Mouse (Mus musculus) limb, embryonic 14.5 days (tissue): ENCODE measurements around the gene Fam222a. TPM values are rescaled to one million over a fixed set of nuclear protein-coding genes. Genes with fewer than 3 reads are reported as not detected.
A peak's percentile ranks its signal among the peaks of the same experiment; 100 is the strongest.

ENCODE experiments used
- ATAC-seq: fragments of 200-750 bp; cut with Nextera tagmentation; 2 replicates; pipeline ENCODE4 v1.8.0; 2017; ENCODE audit warnings: low read depth, moderate number of reproducible peaks, moderate TSS enrichment; ENCODE audit not compliant: low FRiP score
- DNase-seq: peaks from one replicate; pipeline ENCODE4 v3.0.0-alpha.2; 2015; ENCODE audit warnings: low spot score
- H3K27ac ChIP-seq: fragments of 300-500 bp; sonication (generic); replicated peaks from 2 replicates; pipeline ENCODE4 v1.5.1; 2014; ENCODE audit warnings: low read depth, mild to moderate bottlenecking, low read length, moderate library complexity, mixed read lengths
- H3K27me3 ChIP-seq: fragments of 300-500 bp; sonication (generic); 2 replicates; pipeline ENCODE4 v1.6.1; 2014; ENCODE audit warnings: low read length, mixed read lengths; ENCODE audit not compliant: control insufficient read depth, insufficient read depth
- H3K36me3 ChIP-seq: fragments of 300-500 bp; sonication (generic); 2 replicates; pipeline ENCODE4 v1.6.1; 2014; ENCODE audit warnings: mild to moderate bottlenecking, low read length, moderate library complexity, mixed read lengths; ENCODE audit not compliant: control insufficient read depth, insufficient read depth
- H3K4me1 ChIP-seq: fragments of 300-500 bp; sonication (generic); 2 replicates; pipeline ENCODE4 v1.6.1; 2014; ENCODE audit warnings: antibody characterized with exemption, low read length, mixed read lengths; ENCODE audit not compliant: control insufficient read depth, insufficient read depth
- H3K4me2 ChIP-seq: fragments of 300-500 bp; sonication (generic); replicated peaks from 2 replicates; pipeline ENCODE4 v1.6.1; 2014; ENCODE audit warnings: low read depth, mild to moderate bottlenecking, low read length, moderate library complexity; ENCODE audit not compliant: severe bottlenecking
- H3K4me3 ChIP-seq: fragments of 300-500 bp; sonication (generic); replicated peaks from 2 replicates; pipeline ENCODE4 v1.5.1; 2014; ENCODE audit warnings: low read length
- H3K9ac ChIP-seq: fragments of 300-500 bp; sonication (generic); 2 replicates; pipeline ENCODE4 v1.6.1; 2014; ENCODE audit warnings: mild to moderate bottlenecking, low read depth, low read length, moderate library complexity; ENCODE audit not compliant: severe bottlenecking
- H3K9me3 ChIP-seq: fragments of 300-500 bp; sonication (generic); 2 replicates; pipeline ENCODE4 v1.6.1; 2016; ENCODE audit warnings: low read length; ENCODE audit not compliant: control insufficient read depth
- POLR2A ChIP-seq: fragments of 200-500 bp; IDR thresholded peaks from 2 replicates; pipeline ENCODE4 v1.8.0; 2012; ENCODE audit warnings: inconsistent platforms, mild to moderate bottlenecking, moderate library complexity, borderline replicate concordance; ENCODE audit not compliant: insufficient read depth, insufficient read length; ENCODE audit errors: extremely low read depth
- WGBS: fragments of 180-500 bp; shearing (Covaris S2); extraction: QIAGEN DNeasy Blood & Tissue Kit; methylation state at CpG from one replicate; pipeline ENCODE4 v1.1.7; 2014; 5-methylcytosine and 5-hydroxymethylcytosine counted together
- polyA plus RNA-seq, 2 experiments: library from polyadenylated mRNA; depleted of rRNA in 1 of 2; stranded (reverse) in 1 of 2; unstranded in 1 of 2; fragments of >200 nt; fragmentation: Nextera tagmentation in 1 of 2; extraction: Ambion mirVana in 1 of 2; gene quantifications; 2 replicates each; pipeline versions ENCODE4 v1.2.1 to v1.2.3; 2012 to 2014

Gene Fam222a
- polyA plus RNA-seq, 2 experiments: 1.1 to 1.5 TPM

DNA sequence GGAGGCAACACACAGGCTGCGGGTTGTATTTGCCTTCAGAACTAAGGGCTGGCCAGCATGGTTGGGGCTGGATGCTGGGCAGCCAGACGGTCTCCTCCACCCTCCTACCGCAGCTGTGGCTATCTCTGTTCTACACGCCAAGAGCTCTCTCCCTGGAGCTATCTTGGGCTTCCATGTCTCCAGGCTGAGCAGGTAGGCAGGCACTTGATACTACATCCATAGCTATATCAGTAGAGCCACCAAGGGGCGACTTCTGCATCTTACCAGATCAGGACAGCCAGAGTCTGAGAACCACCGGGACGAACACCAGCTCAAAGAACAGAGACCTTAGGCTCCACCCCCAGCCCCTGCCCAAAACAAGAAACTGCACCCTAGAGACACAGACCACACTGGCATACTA, 47.0 kb downstream of the Fam222a start:
- TF ChIP-seq POLR2A: no peak
- H3K27me3 ChIP-seq: 0 out of 2 replicates have a peak, but pooled peaks cover 1% of the 10 kb centered on the region
- no peak overlapping the region for H3K9ac ChIP-seq
- ATAC-seq (no peak), DNase-seq (no peak)
- no peaks in the 10 kb centered on the region for H3K36me3 ChIP-seq
- no peak overlapping the region for H3K4me2 ChIP-seq
- H3K4me1 ChIP-seq: peaks cover 3% of the 10 kb centered on the region; the same call in 1 of the 2 replicates
- H3K27ac ChIP-seq: no peak overlapping the region
- H3K9me3 ChIP-seq: no peaks in the 10 kb centered on the region
- 48% methylated on average over 7 of the region's 7 CpGs for WGBS
- no peak overlapping the region for H3K4me3 ChIP-seq

DNA sequence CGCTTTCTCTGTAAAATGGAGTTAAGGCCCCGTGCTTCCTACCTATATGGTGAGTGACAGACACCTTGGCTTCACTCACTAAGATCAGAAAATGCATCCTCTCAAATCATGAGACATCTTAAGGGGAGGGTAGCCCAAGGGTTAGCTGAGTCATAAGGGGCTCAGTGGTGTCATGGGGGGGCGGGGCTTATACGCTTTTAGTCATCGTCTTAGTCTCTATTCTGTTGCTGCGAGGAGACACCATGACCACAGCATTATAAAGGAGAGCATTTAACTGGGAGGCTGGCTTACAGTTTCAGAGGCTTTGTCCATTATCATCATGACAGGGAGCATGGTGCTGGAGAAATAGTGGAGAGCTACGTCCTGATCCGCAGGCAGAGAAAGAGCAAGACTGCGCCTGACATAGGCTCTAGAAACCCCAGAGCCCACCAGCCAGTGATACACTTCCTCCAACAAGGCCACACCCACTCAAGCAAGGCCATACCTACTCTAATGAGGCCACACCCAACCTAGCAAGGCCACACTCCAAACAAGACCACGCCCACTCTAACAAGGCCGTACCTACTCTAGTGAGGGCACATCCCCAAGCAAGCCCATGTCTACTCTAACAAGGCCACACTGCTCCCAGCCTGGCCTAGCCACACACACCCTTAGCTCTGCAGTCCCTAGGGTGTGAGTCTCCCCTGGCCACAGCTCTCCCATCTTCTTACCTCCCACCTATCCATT, 48.7 kb downstream of the Fam222a start:
- Histone ChIP-seq H3K9ac (no peak overlapping the region), H3K27ac (no peak overlapping the region), H3K9me3 (no peaks in the 10 kb centered on the region), H3K4me3 (no peak overlapping the region), H3K36me3 (no peaks in the 10 kb centered on the region), H3K27me3 (no peaks in the 10 kb centered on the region), H3K4me2 (no peak overlapping the region), H3K4me1 (peaks cover 3% of the 10 kb centered on the region; the same call in 1 of the 2 replicates)
- no peak for ATAC-seq
- WGBS: 80% methylated on average over 11 of the region's 11 CpGs
- DNase-seq: no peak
- no peak for TF ChIP-seq POLR2A

DNA sequence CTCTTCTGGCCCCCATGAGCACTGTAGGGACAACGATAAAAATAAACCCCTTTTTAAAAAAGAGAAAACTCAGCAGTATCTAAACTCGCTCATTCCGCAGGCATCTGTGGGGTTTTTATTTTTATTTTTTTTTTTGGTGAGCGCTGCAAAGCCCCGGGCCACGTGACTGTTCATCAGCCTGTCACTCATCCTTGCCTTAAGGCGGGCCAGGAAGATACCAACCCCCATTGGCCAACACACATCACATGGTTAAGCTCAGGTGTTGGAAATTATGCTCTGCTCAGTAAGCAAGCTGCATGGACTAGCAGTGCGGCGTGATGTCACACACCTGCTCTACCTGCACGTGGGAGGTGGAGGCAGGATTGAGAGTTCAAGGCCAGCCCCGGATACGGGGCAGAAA, 50.0 kb downstream of the Fam222a start:
- Histone ChIP-seq H3K9ac (no peak overlapping the region), H3K4me2 (no peak overlapping the region), H3K4me1 (peaks cover under 1% of the 10 kb centered on the region; the same call in 1 of the 2 replicates), H3K27ac (no peak overlapping the region), H3K9me3 (no peaks in the 10 kb centered on the region), H3K27me3 (no peaks in the 10 kb centered on the region), H3K4me3 (no peak overlapping the region), H3K36me3 (no peaks in the 10 kb centered on the region)
- WGBS: 81% methylated on average over 12 of the region's 12 CpGs
- no peak for ATAC-seq
- TF ChIP-seq POLR2A: no peak
- DNase-seq: no peak

- no peaks in the 10 kb centered on the region for H3K4me1 ChIP-seq
These were observed 51.0 kb downstream of the Fam222a start for GRCm38 (mm10) chr5:114618851-114619250.

DNA sequence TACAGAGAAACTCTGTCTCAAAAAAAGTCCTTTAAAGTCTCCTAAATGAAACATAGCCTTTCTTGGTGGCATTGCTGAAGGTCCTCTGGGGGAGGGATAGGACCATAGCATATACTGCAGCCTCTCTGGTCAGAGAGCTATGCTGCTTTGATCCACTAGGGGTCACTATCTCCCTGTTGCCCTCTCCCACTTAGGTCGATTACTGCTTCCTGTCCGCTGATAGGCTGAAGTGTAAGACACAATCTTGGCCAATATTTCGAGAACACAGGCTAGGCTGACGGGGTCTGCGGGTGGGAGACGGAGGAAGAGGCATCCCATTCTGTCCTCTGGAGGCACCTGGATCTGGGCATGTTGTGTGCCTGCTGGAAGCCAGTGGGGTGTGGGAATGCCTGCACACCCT, 52.5 kb downstream of the Fam222a start:
- H3K4me2 ChIP-seq: no peak overlapping the region
- TF ChIP-seq POLR2A: no peak
- no peaks in the 10 kb centered on the region for H3K27me3 ChIP-seq
- DNase-seq: no peak
- ATAC-seq: no peak
- no peaks in the 10 kb centered on the region for H3K4me1 ChIP-seq
- H3K9me3 ChIP-seq: no peaks in the 10 kb centered on the region
- no peak overlapping the region for H3K4me3 ChIP-seq
- no peak overlapping the region for H3K9ac ChIP-seq
- H3K36me3 ChIP-seq: no peaks in the 10 kb centered on the region
- 45% methylated on average over 6 of the region's 6 CpGs for whole genome bisulfite sequencing
- no peak overlapping the region for H3K27ac ChIP-seq

More at GRCm38 (mm10) chr5:114618851-114619250, 51.0 kb downstream of the Fam222a start:
- no peak overlapping the region for H3K4me3 ChIP-seq
- no peak for TF ChIP-seq POLR2A
- ATAC-seq: peak; percentile 51; the same call in 1 of the 2 replicates
- no peaks in the 10 kb centered on the region for H3K36me3 ChIP-seq
- 25% methylated on average over 8 of the region's 8 CpGs for WGBS
- H3K4me2 ChIP-seq: no peak overlapping the region
- H3K9ac ChIP-seq: no peak overlapping the region
- no peaks in the 10 kb centered on the region for H3K27me3 ChIP-seq
- no peak overlapping the region for H3K27ac ChIP-seq
- no peaks in the 10 kb centered on the region for H3K9me3 ChIP-seq
- DNase-seq: peak; percentile 74
